Mouse (Mus musculus) embryo, embryonic 9.5 days (tissue): ENCODE data around the gene Gfra1.

Experiments
- DNase-seq: peaks from one replicate; pipeline ENCODE4 v3.0.0-alpha.2; 2017; ENCODE audit errors: extremely low spot score

Gene Gfra1

DNA sequence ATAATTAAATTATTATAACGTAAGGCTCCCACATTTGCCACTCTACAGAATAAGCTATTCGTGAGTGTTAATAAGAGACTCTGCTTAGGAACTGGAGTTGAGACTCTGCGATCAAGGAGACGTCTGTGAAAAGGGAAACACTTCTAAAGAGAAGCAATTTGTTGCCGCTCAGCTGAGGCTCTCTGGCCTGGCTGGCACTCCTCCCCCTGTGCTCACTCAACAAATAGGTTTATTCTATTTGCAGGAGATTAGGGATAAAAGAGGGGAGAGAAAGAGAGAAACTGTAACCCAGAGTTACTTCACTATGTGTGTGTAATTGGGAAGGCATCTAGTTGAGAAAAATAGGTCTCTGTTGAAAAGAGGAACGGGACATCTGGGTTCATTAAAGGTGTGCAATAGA, 204.6 kb downstream of the Gfra1 start:
- no peak for DNase-seq

DNA sequence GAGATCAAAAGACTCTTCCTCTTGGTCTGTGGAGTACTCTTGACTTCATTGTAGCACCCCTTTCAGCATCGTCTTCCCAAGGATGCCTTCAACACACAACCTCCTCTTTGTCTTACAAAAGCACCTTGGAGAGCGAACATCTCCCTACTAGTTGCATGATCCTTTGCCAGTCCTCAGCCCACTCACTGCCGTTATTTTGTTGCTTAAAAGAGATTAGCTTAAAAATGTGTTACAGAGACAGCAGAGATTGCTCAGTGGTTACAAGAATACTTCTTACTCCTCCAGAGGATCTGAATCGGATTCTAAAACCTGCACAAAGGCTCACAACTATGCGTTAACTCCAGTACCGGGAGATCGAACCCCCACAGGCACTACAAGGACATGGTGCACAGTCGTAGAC, 205.5 kb downstream of the Gfra1 start:
- no peak for DNase-seq

DNA sequence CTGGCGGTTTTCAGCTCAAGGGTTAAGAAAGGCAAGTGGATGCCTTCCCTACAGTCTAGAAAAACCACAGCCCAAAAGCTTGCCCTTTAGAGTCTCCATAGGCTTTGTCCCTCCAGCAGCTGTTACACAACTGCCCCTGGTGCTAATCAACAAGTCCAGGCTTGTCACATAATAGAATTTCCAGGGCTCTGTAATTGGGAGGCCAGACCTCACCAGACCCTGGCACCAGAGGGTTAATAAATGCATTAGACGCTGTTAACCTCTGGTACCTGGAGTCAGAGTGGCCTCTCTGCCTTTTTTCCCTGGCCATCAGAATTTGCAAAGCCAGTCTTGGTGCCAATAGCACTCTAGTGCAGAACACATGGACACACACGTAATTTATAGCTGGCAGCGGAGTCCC, 211.6 kb downstream of the Gfra1 start:
- no peak for DNase-seq

DNA sequence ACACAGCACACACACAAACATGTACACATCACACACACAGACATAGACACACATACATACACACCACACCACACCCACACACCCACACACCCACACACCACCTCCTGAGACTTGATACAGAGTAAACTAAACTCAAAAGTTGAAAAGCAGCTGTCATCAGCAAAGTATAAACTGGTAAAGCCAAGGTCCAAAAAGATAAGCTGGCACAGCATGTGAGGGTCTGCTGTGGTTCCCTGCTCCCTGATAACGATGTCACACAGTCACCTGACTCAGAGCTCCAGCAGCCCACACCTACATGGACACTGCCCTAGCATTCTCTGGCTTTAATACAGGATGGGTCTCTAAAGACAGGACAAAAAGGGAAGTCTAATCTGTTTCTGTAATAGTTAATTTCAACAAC, 212.1 kb downstream of the Gfra1 start:
- DNase-seq, result no peak

DNA sequence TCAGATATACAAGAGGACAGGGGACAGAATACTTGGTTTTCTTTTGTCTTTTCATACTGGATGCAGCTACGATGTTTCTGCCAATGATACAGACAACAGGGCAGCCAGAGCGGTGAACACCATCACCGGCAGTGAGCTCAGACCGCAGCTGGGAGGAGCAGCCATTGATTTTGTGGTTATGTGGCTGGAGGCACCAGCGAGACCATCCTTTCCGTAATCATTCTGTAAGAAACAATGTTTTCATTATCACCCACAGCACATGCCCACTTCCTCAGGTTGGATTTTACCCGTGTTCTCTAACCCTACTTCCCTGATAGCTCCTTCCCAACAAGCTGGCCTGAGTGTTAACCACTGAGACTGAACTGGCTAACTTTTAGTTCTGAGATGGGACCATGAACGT, 217.4 kb downstream of the Gfra1 start:
- DNase-seq, result no peak

DNA sequence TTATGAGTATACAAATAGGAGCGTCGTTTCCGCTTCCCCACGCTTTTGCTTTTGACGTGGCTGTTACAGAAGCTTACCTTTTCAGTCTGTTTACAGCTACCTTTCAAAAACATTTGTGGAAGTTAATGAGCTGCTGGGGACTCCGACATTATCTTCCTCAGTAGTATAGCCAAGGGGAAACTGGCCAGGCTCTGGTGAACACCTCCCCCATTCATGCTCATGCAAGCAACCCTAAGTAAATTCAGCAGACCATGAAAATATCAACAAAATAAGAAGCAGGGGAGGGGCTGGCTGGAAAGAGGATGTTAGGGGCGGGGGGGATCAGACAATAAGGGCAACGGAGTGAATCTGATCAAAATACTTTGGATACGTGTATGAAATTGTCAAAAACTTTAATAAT, 228.0 kb downstream of the Gfra1 start:
- DNase-seq, result no peak

DNA sequence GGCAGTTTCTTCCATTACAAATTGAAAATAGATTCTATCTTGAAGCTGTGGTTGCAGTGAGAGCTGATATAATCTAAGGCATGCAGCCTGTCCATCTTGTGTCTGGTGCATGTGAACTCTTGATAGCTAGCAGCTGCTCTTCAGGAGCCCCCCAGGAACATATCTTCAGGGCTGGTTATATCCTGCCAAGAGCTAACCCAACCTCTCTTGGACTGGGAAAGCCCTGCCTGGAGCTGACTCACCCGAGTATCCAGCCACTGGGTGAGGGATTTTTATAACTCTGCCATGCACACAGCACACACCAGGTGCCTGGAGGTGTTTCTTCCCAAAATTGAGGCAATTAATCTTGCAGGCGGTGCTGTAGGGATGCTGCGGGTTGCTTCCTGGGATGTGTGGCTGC, 228.8 kb downstream of the Gfra1 start:
- DNase-seq, result no peak

DNA sequence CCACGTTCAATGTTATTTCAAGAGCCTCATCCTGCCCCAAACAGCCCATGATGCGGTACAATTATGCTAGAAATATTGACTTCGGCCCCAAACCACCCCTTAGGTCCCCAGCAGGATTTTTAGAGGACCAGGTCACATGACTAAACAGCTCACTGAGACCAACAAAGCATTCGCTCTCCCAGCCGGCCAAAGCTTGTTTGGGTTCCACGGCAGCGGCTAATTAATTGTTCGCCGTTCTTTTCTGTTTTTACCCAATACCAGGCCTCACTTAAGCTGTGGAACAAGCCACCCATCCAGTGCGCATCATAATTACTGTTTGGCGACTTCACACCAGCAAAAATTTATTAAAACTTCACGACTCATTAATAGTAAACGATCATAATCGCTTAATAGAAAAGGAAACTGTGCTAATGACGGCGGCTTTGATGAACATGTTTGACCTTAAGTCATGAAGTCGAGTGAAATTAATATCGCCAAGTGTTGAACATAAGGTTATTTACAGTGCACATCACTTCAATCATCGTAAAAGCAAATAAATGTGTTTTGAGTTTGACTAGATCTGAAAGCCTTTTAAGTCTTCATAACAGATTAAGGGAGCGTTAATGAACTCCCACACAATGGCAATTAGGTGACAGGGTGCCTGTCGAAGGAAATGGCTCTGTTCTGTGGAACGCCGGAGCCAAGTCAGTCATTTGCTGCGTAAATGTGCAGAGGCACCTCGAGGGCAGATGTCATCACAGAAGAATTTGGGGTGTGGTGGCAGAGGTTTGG, 235.5 kb downstream of the Gfra1 start:
- no peak for DNase-seq

DNA sequence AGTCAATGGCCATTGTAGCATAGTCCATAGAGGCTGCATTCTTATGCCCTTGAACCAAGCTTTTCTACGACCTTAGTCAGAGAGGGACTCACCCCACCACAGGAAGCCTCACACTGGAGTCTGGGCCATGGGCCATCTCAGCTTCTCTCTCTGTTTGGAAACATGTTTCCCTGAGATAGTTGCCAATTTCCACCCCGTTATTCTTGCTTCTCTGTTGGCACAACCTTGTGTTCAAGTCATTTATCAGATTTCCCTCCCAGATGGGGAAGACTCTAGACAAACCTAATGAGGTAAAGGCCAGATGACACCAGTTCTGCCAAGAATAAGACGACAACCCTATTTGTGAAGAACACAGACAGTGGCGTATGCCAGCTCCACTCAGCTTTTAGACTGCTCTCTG, 238.1 kb downstream of the Gfra1 start:
- DNase-seq, result no peak

DNA sequence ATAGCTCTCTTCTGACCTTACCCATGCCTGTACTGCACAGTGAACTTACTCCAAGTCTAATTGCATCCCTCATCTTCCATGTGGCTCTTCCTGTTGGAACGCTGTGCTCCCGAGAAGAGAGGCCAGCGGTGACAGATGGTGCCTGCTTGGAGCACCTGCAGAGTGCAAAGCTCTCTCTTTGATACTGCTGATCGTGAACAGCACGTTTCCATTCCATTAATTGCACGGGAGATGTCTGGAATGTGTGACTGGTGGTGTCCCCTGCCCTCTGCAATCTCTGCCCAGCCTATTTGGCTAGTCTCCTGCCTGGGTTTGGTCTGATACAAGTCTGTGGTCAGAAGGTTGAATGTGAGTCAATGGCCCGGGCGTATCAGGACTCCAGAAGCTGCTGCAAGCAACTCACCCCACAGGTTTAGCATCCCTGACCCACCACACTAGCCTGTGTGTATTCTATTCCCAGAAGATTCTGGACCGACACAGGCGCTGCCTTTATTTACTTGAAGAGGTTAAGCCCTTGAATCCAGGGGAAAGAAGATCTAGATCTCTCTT, 249.1 kb downstream of the Gfra1 start:
- no peak for DNase-seq

DNA sequence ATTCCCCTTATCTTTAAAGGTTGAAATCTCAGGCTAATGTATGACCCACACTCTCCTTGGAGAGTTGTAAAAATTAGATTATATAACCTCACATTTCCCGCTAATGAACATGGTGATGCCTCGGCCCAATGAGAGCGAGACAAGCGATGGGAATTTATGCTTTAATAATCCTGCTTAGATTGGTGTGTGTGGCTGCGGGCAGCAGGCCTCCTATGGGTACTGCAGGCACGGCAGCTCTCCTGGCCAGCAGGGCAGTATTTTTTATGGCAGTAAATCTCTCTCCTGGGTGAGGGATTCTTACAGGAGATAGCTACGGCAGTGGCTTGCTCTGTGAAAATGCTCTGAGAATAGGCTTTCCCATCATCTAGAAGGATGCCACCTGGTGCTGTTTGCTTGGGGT, 250.2 kb downstream of the Gfra1 start:
- no peak for DNase-seq

DNA sequence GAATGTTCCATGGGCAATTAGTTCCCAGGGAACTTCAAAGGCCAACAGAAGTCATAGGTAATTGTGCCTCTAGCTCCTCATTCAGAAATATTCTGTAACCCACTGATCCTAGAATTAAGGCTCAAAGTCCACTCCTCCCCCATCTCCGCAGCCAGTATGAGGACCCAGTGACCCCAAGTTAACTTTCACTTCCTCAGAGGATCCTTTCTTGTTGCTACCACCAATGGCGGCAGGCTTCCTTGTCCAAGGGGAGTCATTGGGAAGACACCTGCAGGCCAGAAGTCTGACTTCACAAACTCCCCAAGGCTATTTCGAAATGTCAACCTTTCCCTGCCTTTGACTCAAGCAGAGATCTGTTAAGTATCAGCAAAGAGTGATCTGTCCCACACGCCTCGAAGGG, 253.1 kb downstream of the Gfra1 start:
- no peak for DNase-seq

DNA sequence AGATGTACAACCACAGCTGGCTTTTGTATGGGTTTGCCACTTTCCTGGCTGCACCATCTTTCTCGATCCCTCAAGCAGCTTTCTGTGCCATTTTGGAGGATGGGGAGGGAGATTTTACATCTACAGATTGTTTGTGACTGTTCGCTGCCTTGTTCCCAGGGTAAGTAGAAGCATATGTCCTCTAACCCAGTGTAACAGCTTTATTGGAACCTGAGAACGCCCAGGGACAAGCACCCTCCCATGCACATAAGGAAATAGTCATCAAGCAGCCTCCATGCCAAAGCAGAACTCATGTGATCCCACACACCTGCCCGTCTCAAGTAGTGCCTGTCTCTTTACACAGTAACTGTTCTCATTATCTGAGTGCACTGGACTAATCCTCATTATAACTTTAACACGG, 256.0 kb downstream of the Gfra1 start:
- DNase-seq, result no peak

DNA sequence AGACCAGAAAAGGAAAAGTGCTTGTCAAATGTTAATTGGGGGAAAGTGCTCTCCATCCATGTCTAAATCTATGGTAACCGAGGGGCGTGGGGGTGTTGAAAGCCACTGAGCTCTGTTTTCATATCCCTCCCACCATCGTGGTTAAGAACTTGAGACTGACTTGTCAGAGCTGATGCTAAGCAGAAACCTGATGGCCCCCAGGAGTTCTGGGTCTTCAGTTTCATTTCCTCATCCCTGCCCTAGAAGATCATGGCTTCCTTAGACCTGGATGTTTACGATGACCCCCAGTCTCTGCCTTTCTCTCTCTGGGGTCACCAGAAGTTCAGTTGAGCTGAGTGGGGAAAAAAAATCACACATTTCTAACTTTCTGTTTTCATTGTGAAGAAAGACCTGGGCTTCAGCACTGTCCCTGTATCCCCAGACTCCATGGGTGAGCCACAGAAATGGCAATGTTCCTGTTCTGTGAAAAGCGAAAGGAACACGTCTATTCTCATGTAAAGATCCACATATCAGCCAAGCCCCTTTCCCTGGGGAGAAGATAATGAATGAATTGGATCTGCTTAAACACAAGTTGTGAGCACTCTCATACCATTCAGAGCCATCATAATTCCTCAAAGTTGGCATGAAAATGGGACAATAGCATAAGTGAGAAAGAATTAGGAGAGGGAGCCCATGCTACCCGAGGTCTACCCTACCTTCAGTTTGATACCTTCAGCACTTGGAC, 261.8 kb downstream of the Gfra1 start:
- no peak for DNase-seq

DNA sequence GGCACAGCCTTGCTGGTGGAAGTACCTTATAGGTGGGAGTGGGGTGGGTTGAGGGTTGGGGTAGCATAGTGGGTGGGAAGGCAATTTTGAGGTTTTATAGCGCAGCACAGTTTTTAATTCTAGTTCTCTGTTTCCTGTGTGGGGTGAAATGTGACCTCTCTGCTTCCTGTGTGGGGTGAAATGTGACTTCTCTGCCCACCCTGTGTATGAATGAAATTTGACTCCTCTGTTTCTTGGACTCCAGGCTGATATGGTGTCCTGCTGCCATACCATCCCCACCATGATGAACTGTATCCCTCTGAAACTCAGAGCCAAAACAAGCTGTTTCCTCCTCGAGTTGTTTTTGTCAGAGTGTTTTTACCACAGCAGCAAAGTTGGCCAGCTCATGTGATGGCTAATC, 264.8 kb downstream of the Gfra1 start:
- DNase-seq, result no peak

DNA sequence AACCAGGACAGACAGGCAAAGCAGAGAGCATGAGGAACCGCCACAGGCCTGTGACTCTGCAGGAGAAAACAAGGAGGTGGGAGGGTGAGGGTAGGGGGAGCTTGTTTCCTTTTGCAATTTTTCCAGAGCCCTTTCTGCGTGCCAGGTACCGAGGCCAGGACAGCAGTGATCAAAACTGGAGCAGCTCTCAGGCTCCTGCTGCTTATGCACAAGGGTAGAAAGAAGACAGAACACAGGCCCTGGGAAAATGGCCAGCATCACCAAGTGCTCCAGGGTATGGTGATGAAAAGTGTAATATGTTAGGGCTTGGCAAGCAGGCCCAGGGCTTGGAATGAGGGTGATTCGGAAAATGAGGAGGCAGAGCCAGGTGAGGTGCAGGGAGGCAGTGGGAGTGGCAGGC, 269.2 kb downstream of the Gfra1 start:
- DNase-seq, result no peak
